Mouse (Mus musculus) liver, embryonic 14.5 days (tissue): ENCODE results near the gene Pip5k1b.

Source experiments
- CTCF ChIP-seq: IDR thresholded peaks from 2 replicates; pipeline ENCODE4 v1.5.1; 2016; ENCODE audit warnings: antibody characterized with exemption, low read depth, control low read depth
- EP300 ChIP-seq: IDR thresholded peaks from 2 replicates; pipeline ENCODE4 v1.6.1; 2016; ENCODE audit warnings: antibody characterized with exemption, low read depth

GRCm38 (mm10) chr19:24586726-24587125 lies 31.1 kb upstream of the Pip5k1b start:
- TF ChIP-seq EP300 (no peak), CTCF (no peak)
